Mouse (Mus musculus) fibroblast of lung, adult 2 months (primary cell): ENCODE measurements at regions not wholly inside any gene's neighbourhood (a gene's known extent, or its start where the extent isn't known, plus 50 kb on each side); places are given as distances from the start of the nearest gene placed in this dataset.

Source experiments
- DNase-seq: peaks from one replicate; pipeline ENCODE4 v3.0.0-alpha.2; 2011; ENCODE audit warnings: low read depth

GRCm38 (mm10) chr2:74099671-74100372 is 188.7 kb upstream of the Atp5g3 start:
- DNase-seq, result no peak

- DNase-seq, result no peak
Observed at GRCm38 (mm10) chr2:74096809-74097208, 185.7 kb upstream of the Atp5g3 start.

GRCm38 (mm10) chr2:74093494-74093893 is 182.4 kb upstream of the Atp5g3 start:
- no peak for DNase-seq

DNA sequence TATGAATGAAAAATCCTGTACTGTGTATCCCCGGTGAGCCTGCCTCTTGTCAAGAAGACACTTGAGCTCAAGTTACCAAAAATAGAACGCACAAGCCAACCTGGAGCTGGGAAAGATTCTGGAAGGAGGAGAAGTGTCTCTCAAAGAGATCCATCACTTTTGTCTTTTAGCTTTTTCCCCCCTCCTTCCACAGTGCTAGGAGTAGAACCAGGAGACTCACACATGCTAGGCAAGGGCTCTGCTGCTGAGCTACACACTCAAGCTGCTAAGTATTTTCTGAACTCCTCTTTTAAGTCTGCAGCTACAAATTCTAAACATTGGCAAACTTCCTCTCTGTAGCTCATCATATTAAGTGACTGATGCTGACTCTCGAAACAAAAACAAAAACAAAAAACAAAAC is 176.2 kb upstream of the Atp5g3 start:
- no peak for DNase-seq

GRCm38 (mm10) chr2:74084971-74085370 is 173.8 kb upstream of the Atp5g3 start:
- no peak for DNase-seq

- DNase-seq, result peak; percentile 14
Observed at GRCm38 (mm10) chr2:74076774-74077173, 165.6 kb upstream of the Atp5g3 start.

DNA sequence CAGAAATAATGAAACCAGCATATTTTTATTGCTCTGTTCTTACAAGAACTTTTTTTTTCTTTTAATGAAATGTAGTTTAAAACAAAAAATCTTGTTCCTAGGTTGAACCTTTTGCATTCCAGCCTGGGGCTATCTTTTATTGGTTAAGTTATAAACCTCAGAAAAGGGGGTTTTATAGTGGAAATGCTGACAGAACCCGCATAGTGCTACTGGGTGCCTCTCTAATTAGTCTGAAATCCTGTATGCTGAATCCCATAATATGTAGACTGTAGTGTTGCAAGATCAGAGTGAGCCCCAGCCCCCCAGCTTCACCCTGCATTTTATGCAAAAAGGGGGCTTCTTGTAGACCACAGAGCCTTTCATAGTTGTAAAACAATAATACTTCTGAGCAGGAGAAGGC is 164.4 kb upstream of the Atp5g3 start:
- DNase-seq, result no peak

DNA sequence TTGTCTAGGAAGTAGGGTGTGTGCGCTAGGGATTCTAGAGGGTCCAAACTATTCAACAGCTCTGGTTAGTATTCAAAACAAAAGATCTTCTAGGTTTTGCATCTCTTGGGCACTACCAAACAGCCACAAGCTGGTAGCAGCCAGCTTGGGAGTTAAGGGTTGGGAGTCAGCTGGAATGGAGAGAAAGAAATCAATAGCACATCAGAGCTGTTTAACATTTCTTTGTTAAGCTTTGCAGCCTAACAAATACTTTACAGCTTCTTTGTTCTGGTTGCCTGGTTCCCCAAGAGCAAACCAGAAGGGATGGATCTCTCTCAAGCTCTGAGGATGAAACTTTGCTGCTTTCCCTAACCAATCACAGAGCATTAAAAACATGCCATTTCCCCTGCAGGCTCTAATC is 162.3 kb upstream of the Atp5g3 start:
- DNase-seq, result no peak

DNA sequence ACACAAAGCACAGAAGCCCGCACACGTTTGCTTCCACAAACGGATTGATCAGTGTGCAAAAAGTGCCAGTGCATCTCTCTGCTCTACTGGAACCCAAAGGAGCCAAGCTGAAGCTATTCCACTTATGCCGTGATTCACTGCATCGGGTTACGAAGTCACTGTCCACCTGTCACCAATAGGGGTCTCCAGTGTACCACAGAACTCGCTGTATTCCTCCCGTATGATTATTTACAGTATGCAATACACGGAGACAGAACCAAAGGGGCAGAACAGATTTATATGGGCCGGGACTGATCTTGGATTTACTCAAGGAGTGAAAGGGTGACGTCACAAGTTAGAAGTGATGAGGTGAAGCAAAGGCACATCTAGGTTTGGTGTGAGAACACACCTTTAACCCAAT is 155.5 kb upstream of the Atp5g3 start:
- DNase-seq, result peak; percentile 17

DNA sequence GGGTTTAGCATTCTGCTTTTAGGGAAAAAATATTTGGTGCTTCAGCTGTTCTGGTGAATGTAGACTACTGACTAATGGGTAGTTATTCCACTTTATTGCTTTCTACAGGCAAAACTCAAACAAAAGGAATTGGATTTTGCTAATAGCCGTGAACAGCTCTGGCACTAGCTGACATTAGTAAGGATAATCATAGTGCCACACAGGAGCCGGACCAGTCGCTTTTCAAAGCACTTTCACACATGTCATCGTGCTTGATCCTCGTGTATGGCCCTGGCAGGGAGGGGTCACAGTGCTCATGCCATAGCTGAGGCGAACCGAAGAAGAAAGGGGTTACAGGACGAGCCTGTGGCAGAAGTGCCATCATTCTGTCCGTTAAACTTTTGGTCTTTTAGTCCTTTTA is 153.2 kb upstream of the Atp5g3 start:
- DNase-seq, result no peak

GRCm38 (mm10) chr2:74063777-74064176 is 152.7 kb upstream of the Atp5g3 start:
- no peak for DNase-seq

DNA sequence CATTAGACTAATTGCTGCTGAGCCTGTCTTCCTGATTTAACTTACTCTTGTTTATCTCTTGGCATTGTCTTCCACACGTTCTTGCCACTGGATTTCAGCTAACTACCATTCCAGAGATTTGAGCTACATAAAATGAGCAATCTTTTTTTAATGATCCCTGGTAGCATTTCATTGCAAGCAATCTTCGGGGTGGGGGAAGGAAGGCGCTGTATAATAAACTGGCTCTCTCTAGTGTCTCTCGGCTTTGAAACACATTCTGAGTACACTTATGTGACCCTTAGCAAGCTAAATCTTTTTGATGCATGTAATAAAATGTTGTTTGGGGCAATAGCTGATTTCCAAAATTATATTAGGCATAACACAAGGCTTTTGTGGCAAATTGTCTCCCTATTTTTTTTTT is 152.2 kb upstream of the Atp5g3 start:
- DNase-seq, result no peak

GRCm38 (mm10) chr2:74042430-74042829 is 131.3 kb upstream of the Atp5g3 start:
- no peak for DNase-seq

DNA sequence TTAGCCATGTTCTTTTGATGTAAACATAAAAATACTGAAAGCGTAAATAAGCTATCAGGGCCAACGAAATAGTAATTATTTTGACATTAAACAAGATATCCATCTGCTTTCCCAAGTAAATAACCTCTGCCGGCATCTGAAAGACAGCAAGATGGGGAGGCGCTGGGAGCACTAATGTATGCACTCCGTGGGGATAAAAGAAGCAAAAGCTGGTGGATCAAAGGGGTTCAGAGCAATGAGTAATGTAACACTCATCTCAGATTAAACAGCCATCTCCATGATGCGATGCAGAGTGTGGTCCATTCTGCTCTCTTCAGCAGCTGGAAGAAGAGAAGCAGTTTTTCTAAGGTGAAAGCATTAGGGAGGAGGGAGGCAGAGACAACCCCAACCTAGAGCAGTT is 128.5 kb upstream of the Atp5g3 start:
- no peak for DNase-seq

GRCm38 (mm10) chr2:74036043-74036442 is 124.9 kb upstream of the Atp5g3 start:
- no peak for DNase-seq

GRCm38 (mm10) chr2:74032177-74033021 is 121.3 kb upstream of the Atp5g3 start:
- no peak for DNase-seq

DNA sequence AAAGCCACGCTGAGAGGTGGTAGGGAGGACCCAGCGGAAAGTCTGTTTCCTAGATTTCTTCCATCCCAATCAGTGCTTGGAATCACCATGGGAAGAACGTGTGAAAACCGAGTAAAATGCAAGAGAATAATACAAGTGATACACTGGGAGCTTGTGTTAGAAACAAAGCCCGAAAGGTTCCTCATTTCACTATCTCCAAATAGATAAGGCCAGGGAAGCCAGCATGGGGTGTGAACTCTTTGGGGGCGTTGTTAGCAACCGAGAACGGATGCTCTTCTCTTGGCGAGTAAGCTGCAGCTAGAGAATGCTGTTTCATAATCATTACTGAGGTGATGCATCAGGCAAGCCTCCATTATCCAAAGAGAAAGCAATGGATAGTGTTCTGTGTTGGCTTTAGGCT is 118.8 kb upstream of the Atp5g3 start:
- DNase-seq, result no peak

GRCm38 (mm10) chr2:74027404-74028104 is 116.4 kb upstream of the Atp5g3 start:
- no peak for DNase-seq

DNA sequence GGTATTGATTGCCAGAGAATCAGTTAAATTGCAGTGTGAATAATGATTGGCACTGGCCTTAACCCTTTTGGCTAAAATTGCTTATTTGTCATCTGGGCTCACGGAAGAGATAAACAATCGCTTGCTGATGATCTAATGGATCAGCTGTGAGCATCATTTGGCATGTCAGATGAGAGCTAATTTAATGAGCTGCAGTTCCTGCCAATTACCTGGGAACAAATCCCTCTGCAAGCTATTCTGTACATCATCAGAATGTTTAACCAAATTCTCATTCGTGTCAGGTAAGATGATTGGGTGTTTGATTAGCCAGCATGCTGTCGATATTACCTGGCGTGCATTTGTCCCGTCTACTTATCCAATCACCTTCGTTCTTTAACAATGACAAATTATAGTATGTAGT is 104.0 kb upstream of the Atp5g3 start:
- DNase-seq, result no peak

GRCm38 (mm10) chr2:74014201-74014600 is 103.1 kb upstream of the Atp5g3 start:
- DNase-seq, result no peak

GRCm38 (mm10) chr2:73998531-73998930 is 87.4 kb upstream of the Atp5g3 start:
- DNase-seq, result peak; percentile 4

- DNase-seq, result no peak
Observed at GRCm38 (mm10) chr2:73996986-73997385, 85.9 kb upstream of the Atp5g3 start.

DNA sequence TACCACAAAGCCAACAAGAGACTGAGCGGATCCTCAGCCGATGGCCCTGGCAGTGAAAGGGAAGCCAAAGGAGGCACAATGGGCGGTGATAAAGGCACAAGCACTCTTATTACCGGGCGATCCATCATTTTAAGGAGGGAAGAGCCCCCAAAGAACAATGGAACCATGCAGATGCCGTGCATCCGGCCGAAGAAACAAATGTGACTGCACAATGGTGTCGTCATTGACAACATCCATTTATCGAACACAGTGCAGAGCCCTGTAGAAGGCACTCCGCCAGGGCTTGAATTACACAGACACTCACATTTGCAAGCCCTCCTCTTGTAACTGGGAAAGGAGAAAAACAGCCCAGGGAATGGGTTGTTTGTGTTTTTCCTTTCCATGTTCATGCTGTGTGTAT is 80.7 kb upstream of the Atp5g3 start:
- DNase-seq, result no peak
